Mouse (Mus musculus) bone marrow macrophage, adult 2 months (primary cell): ENCODE measurements around the gene Ap4s1. TPM values are rescaled to one million over a fixed set of nuclear protein-coding genes. Genes with fewer than 3 reads are reported as not detected.
A peak's percentile ranks its signal among the peaks of the same experiment; 100 is the strongest.

Experiments used
- H3K27ac ChIP-seq: 2 replicates; pipeline ENCODE4 v1.5.1; 2012; ENCODE audit warnings: low read depth, low read length; ENCODE audit not compliant: insufficient read depth
- H3K4me1 ChIP-seq: 2 replicates; pipeline ENCODE4 v1.6.1; 2012; ENCODE audit warnings: low read length; ENCODE audit not compliant: control insufficient read depth, insufficient read depth
- H3K4me3 ChIP-seq: 2 replicates; pipeline ENCODE4 v1.5.1; 2012; ENCODE audit warnings: mild to moderate bottlenecking, low read length, moderate library complexity; ENCODE audit not compliant: insufficient read depth
- CTCF ChIP-seq: IDR thresholded peaks from 2 replicates; pipeline ENCODE4 v1.5.1; 2012; ENCODE audit warnings: low read depth, mild to moderate bottlenecking, low read length, moderate library complexity
- POLR2A ChIP-seq: IDR thresholded peaks from 2 replicates; pipeline ENCODE4 v1.6.1; 2012; ENCODE audit warnings: mild to moderate bottlenecking, low read depth, low read length, borderline replicate concordance
- polyA plus RNA-seq: library from polyadenylated mRNA; stranded (reverse); fragments of >200 nt; gene quantifications from 2 replicates; pipeline ENCODE4 v1.2.4, GENCODE M21; 2012; ENCODE audit not compliant: missing spikeins, insufficient read depth, insufficient read length

Gene Ap4s1
- polyA plus RNA-seq, 1 experiment, result 24.9 TPM

- Histone ChIP-seq H3K4me1 (peaks cover 26% of the 10 kb centered on the region), H3K27ac (no peak overlapping the region), H3K4me3 (no peak overlapping the region)
- TF ChIP-seq CTCF (no peak), POLR2A (no peak)
Observed at GRCm38 (mm10) chr12:51676442-51676841, 14.4 kb upstream of the Ap4s1 start.

- TF ChIP-seq CTCF (no peak), POLR2A (no peak)
- Histone ChIP-seq H3K4me3 (peak overlapping the region; percentile 30), H3K4me1 (peaks cover 22% of the 10 kb centered on the region), H3K27ac (peak overlapping the region; percentile 65)
Observed at GRCm38 (mm10) chr12:51678844-51679243, 12.0 kb upstream of the Ap4s1 start.

GRCm38 (mm10) chr12:51688546-51688945 is 2.3 kb upstream of the Ap4s1 start:
- Histone ChIP-seq H3K4me3 (no peak overlapping the region), H3K4me1 (peaks cover 15% of the 10 kb centered on the region), H3K27ac (no peak overlapping the region)
- TF ChIP-seq POLR2A (no peak), CTCF (no peak)

- Histone ChIP-seq H3K4me1 (peaks cover 27% of the 10 kb centered on the region), H3K4me3 (peak within 1 kb of the TSS; percentile 99), H3K27ac (peak within 1 kb of the TSS; percentile 93)
- TF ChIP-seq CTCF (no peak), POLR2A (peak; percentile 47; the same call in 1 of the 2 replicates)
Observed at GRCm38 (mm10) chr12:51691845-51692632, 1.2 kb downstream of the Ap4s1 start, which contains the start of gene Strn3. Gene Strn3, minus strand, starts transcription at chr12:51691897.

GRCm38 (mm10) chr12:51692870-51693269 is 2.0 kb downstream of the Ap4s1 start:
- Histone ChIP-seq H3K4me3 (peak overlapping the region; percentile 26), H3K27ac (peak overlapping the region; percentile 37; the same call in 1 of the 2 replicates), H3K4me1 (peaks cover 23% of the 10 kb centered on the region)

GRCm38 (mm10) chr12:51693419-51693818 is 2.6 kb downstream of the Ap4s1 start:
- Histone ChIP-seq H3K4me3 (no peak overlapping the region), H3K4me1 (peaks cover 20% of the 10 kb centered on the region), H3K27ac (no peak overlapping the region; the same call in 1 of the 2 replicates)
- no peak for TF ChIP-seq CTCF
- TF ChIP-seq POLR2A, result no peak

- no peak overlapping the region for H3K4me3 ChIP-seq
- TF ChIP-seq CTCF (no peak), POLR2A (no peak)
- H3K4me1 ChIP-seq, result peaks cover 17% of the 10 kb centered on the region
- peak overlapping the region; percentile 50 for H3K27ac ChIP-seq
Observed at GRCm38 (mm10) chr12:51694096-51694495, 3.3 kb downstream of the Ap4s1 start.

GRCm38 (mm10) chr12:51694966-51695365 is 4.1 kb downstream of the Ap4s1 start:
- Histone ChIP-seq H3K4me1 (peaks cover 15% of the 10 kb centered on the region), H3K4me3 (no peak overlapping the region), H3K27ac (peak overlapping the region; percentile 8; the same call in 1 of the 2 replicates)
- TF ChIP-seq POLR2A, result no peak
- no peak for TF ChIP-seq CTCF

GRCm38 (mm10) chr12:51696157-51696556 is 5.3 kb downstream of the Ap4s1 start:
- Histone ChIP-seq H3K27ac (no peak overlapping the region), H3K4me1 (peaks cover 15% of the 10 kb centered on the region), H3K4me3 (no peak overlapping the region)
- TF ChIP-seq POLR2A (no peak), CTCF (no peak)

- no peak overlapping the region for H3K27ac ChIP-seq
- no peak overlapping the region for H3K4me3 ChIP-seq
- peaks cover 16% of the 10 kb centered on the region for H3K4me1 ChIP-seq
- TF ChIP-seq POLR2A (no peak), CTCF (no peak)
Observed at GRCm38 (mm10) chr12:51699623-51700393, 9.0 kb downstream of the Ap4s1 start.
